Mouse (Mus musculus): ENCODE measurements around the gene Siah2. TPM values are rescaled to one million over a fixed set of nuclear protein-coding genes. Genes with fewer than 3 reads are reported as not detected.

The Siah2 gene
- polyA plus RNA-seq, 1 experiment from 2014 or later = 3.7 TPM

GRCm38 (mm10) chr3:58680943-58681637 is 11.1 kb downstream of the Siah2 start:
- Histone ChIP-seq H3K4me1 (replicated peaks; ENCODE audit: control insufficient read depth, insufficient read depth, low read length) (peaks cover 6% of the 10 kb centered on the region; the same call in 1 of the 2 replicates), H3K36me3 (ENCODE audit: control insufficient read depth, insufficient read depth, low read length) (no peaks in the 10 kb centered on the region), H3K27ac (ENCODE audit: low read length) (no peak overlapping the region), H3K9ac (ENCODE audit: low read length) (no peak overlapping the region), H3K9me3 (ENCODE audit: control insufficient read depth, low read length) (no peaks in the 10 kb centered on the region), H3K4me3 (ENCODE audit: low read length) (no peak overlapping the region), H3K4me2 (ENCODE audit: low read depth, low read length) (no peak overlapping the region), H3K27me3 (ENCODE audit: control insufficient read depth, insufficient read depth, low read depth, low read length) (no peaks in the 10 kb centered on the region)
- no peak for ATAC-seq (ENCODE audit: low read depth)
- WGBS = 69% methylated on average over 7 of the region's 7 CpGs

- Histone ChIP-seq H3K4me1 (replicated peaks; ENCODE audit: control insufficient read depth, insufficient read depth, low read length) (peaks cover 6% of the 10 kb centered on the region; the same call in 1 of the 2 replicates), H3K4me3 (ENCODE audit: low read length) (no peak overlapping the region), H3K27ac (ENCODE audit: low read length) (no peak overlapping the region), H3K36me3 (ENCODE audit: control insufficient read depth, insufficient read depth, low read length) (peaks cover 7% of the 10 kb centered on the region), H3K9ac (ENCODE audit: low read length) (no peak overlapping the region), H3K4me2 (ENCODE audit: low read depth, low read length) (no peak overlapping the region), H3K27me3 (ENCODE audit: control insufficient read depth, insufficient read depth, low read depth, low read length) (no peaks in the 10 kb centered on the region), H3K9me3 (ENCODE audit: control insufficient read depth, low read length) (no peaks in the 10 kb centered on the region)
- WGBS = 38% methylated on average over 4 of the region's 4 CpGs
- no peak for ATAC-seq (ENCODE audit: low read depth)
These were observed 12.2 kb downstream of the Siah2 start for GRCm38 (mm10) chr3:58679996-58680395.

- ATAC-seq (ENCODE audit: low read depth) = no peak
- H3K27ac ChIP-seq (ENCODE audit: low read length) = no peak overlapping the region
- 59% methylated on average over 2 of the region's 2 CpGs for WGBS
- no peak overlapping the region for H3K4me3 ChIP-seq (ENCODE audit: low read length)
- no peaks in the 10 kb centered on the region for H3K27me3 ChIP-seq (ENCODE audit: control insufficient read depth, insufficient read depth, low read depth, low read length)
- H3K36me3 ChIP-seq (ENCODE audit: control insufficient read depth, insufficient read depth, low read length) = peaks cover 8% of the 10 kb centered on the region
- peaks cover 6% of the 10 kb centered on the region; the same call in 1 of the 2 replicates for H3K4me1 ChIP-seq (replicated peaks; ENCODE audit: control insufficient read depth, insufficient read depth, low read length)
- H3K9me3 ChIP-seq (ENCODE audit: control insufficient read depth, low read length) = no peaks in the 10 kb centered on the region
- H3K4me2 ChIP-seq (ENCODE audit: low read depth, low read length) = no peak overlapping the region
- no peak overlapping the region for H3K9ac ChIP-seq (ENCODE audit: low read length)
These were observed 13.3 kb downstream of the Siah2 start for GRCm38 (mm10) chr3:58678905-58679304.

- 45% methylated on average over 8 of the region's 8 CpGs for WGBS
- Histone ChIP-seq H3K4me3 (ENCODE audit: low read length) (no peak overlapping the region), H3K4me1 (replicated peaks; ENCODE audit: control insufficient read depth, insufficient read depth, low read length) (peaks cover 6% of the 10 kb centered on the region; the same call in 1 of the 2 replicates), H3K27me3 (ENCODE audit: control insufficient read depth, insufficient read depth, low read depth, low read length) (no peaks in the 10 kb centered on the region), H3K36me3 (ENCODE audit: control insufficient read depth, insufficient read depth, low read length) (peaks cover 8% of the 10 kb centered on the region), H3K9ac (ENCODE audit: low read length) (no peak overlapping the region), H3K27ac (ENCODE audit: low read length) (no peak overlapping the region), H3K4me2 (ENCODE audit: low read depth, low read length) (no peak overlapping the region), H3K9me3 (ENCODE audit: control insufficient read depth, low read length) (no peaks in the 10 kb centered on the region)
- ATAC-seq (ENCODE audit: low read depth) = no peak
These were observed 13.8 kb downstream of the Siah2 start for GRCm38 (mm10) chr3:58678384-58678783.

GRCm38 (mm10) chr3:58677615-58678014 is 14.6 kb downstream of the Siah2 start:
- 46% methylated on average over 3 of the region's 3 CpGs for WGBS
- H3K36me3 ChIP-seq (ENCODE audit: control insufficient read depth, insufficient read depth, low read length) = peaks cover 8% of the 10 kb centered on the region
- no peak for ATAC-seq (ENCODE audit: low read depth)

GRCm38 (mm10) chr3:58673295-58673694 is 18.9 kb downstream of the Siah2 start:
- H3K27me3 ChIP-seq (ENCODE audit: control insufficient read depth, insufficient read depth, low read depth, low read length) = no peaks in the 10 kb centered on the region
- H3K4me3 ChIP-seq (ENCODE audit: low read length) = no peak overlapping the region
- no peaks in the 10 kb centered on the region for H3K9me3 ChIP-seq (ENCODE audit: control insufficient read depth, low read length)
- H3K9ac ChIP-seq (ENCODE audit: low read length) = no peak overlapping the region
- H3K27ac ChIP-seq (ENCODE audit: low read length) = no peak overlapping the region
- no peak for ATAC-seq (ENCODE audit: low read depth)
- H3K4me1 ChIP-seq (replicated peaks; ENCODE audit: control insufficient read depth, insufficient read depth, low read length) = no peaks in the 10 kb centered on the region
- 84% methylated on average over 5 of the region's 5 CpGs for WGBS
- H3K4me2 ChIP-seq (ENCODE audit: low read depth, low read length) = no peak overlapping the region
- H3K36me3 ChIP-seq (ENCODE audit: control insufficient read depth, insufficient read depth, low read length) = peaks cover 8% of the 10 kb centered on the region

More at GRCm38 (mm10) chr3:58677615-58678014, 14.6 kb downstream of the Siah2 start:
- Histone ChIP-seq H3K4me3 (ENCODE audit: low read length) (no peak overlapping the region), H3K4me1 (replicated peaks; ENCODE audit: control insufficient read depth, insufficient read depth, low read length) (peaks cover 6% of the 10 kb centered on the region; the same call in 1 of the 2 replicates), H3K4me2 (ENCODE audit: low read depth, low read length) (no peak overlapping the region), H3K27ac (ENCODE audit: low read length) (no peak overlapping the region), H3K27me3 (ENCODE audit: control insufficient read depth, insufficient read depth, low read depth, low read length) (no peaks in the 10 kb centered on the region), H3K9me3 (ENCODE audit: control insufficient read depth, low read length) (no peaks in the 10 kb centered on the region), H3K9ac (ENCODE audit: low read length) (no peak overlapping the region)

- Histone ChIP-seq H3K9me3 (ENCODE audit: control insufficient read depth, low read length) (no peaks in the 10 kb centered on the region), H3K4me1 (replicated peaks; ENCODE audit: control insufficient read depth, insufficient read depth, low read length) (no peaks in the 10 kb centered on the region), H3K27me3 (ENCODE audit: control insufficient read depth, insufficient read depth, low read depth, low read length) (no peaks in the 10 kb centered on the region), H3K27ac (ENCODE audit: low read length) (no peak overlapping the region), H3K36me3 (ENCODE audit: control insufficient read depth, insufficient read depth, low read length) (peaks cover 8% of the 10 kb centered on the region), H3K4me3 (ENCODE audit: low read length) (no peak overlapping the region), H3K4me2 (ENCODE audit: low read depth, low read length) (no peak overlapping the region), H3K9ac (ENCODE audit: low read length) (no peak overlapping the region)
- WGBS = 64% methylated on average over 4 of the region's 4 CpGs
- no peak for ATAC-seq (ENCODE audit: low read depth)
These were observed 19.6 kb downstream of the Siah2 start for GRCm38 (mm10) chr3:58672481-58673183.

- no peaks in the 10 kb centered on the region for H3K9me3 ChIP-seq (ENCODE audit: control insufficient read depth, low read length)
- H3K4me1 ChIP-seq (replicated peaks; ENCODE audit: control insufficient read depth, insufficient read depth, low read length) = no peaks in the 10 kb centered on the region
- H3K4me2 ChIP-seq (ENCODE audit: low read depth, low read length) = no peak overlapping the region
- WGBS = 33% methylated on average over 6 of the region's 6 CpGs
- ATAC-seq (ENCODE audit: low read depth) = no peak
- H3K4me3 ChIP-seq (ENCODE audit: low read length) = no peak overlapping the region
- H3K9ac ChIP-seq (ENCODE audit: low read length) = no peak overlapping the region
- peaks cover 8% of the 10 kb centered on the region for H3K36me3 ChIP-seq (ENCODE audit: control insufficient read depth, insufficient read depth, low read length)
- H3K27ac ChIP-seq (ENCODE audit: low read length) = no peak overlapping the region
- no peaks in the 10 kb centered on the region for H3K27me3 ChIP-seq (ENCODE audit: control insufficient read depth, insufficient read depth, low read depth, low read length)
These were observed 20.5 kb downstream of the Siah2 start for GRCm38 (mm10) chr3:58671616-58672250.

- no peak overlapping the region for H3K4me2 ChIP-seq (ENCODE audit: low read depth, low read length)
- no peak for ATAC-seq (ENCODE audit: low read depth)
- WGBS = 91% methylated on average over 7 of the region's 7 CpGs
These were observed 28.2 kb downstream of the Siah2 start for GRCm38 (mm10) chr3:58663970-58664369.

More at GRCm38 (mm10) chr3:58663970-58664369, 28.2 kb downstream of the Siah2 start:
- Histone ChIP-seq H3K4me3 (ENCODE audit: low read length) (no peak overlapping the region), H3K27me3 (ENCODE audit: control insufficient read depth, insufficient read depth, low read depth, low read length) (no peaks in the 10 kb centered on the region), H3K27ac (ENCODE audit: low read length) (no peak overlapping the region), H3K9ac (ENCODE audit: low read length) (no peak overlapping the region), H3K4me1 (replicated peaks; ENCODE audit: control insufficient read depth, insufficient read depth, low read length) (no peaks in the 10 kb centered on the region), H3K36me3 (ENCODE audit: control insufficient read depth, insufficient read depth, low read length) (no peaks in the 10 kb centered on the region), H3K9me3 (ENCODE audit: control insufficient read depth, low read length) (peaks cover 8% of the 10 kb centered on the region)
